Mouse (Mus musculus) embryonic facial prominence, embryonic 15.5 days (tissue): ENCODE measurements around the gene Ptk6. TPM values are rescaled to one million over a fixed set of nuclear protein-coding genes. Genes with fewer than 3 reads are reported as not detected.

Experiments used
- ATAC-seq: fragments of 200-750 bp; cut with Nextera tagmentation; 2 replicates; pipeline ENCODE4 v1.8.0; 2017; ENCODE audit warnings: low read depth, moderate TSS enrichment; ENCODE audit not compliant: insufficient number of reproducible peaks, low FRiP score, low TSS enrichment
- H3K27ac ChIP-seq: fragments of 300-500 bp; sonication (generic); replicated peaks from 2 replicates; pipeline ENCODE4 v1.5.1; 2015; ENCODE audit warnings: mild to moderate bottlenecking, inconsistent platforms
- H3K27me3 ChIP-seq: fragments of 300-500 bp; sonication (generic); 2 replicates; pipeline ENCODE4 v1.6.1; 2015; ENCODE audit warnings: inconsistent platforms
- H3K36me3 ChIP-seq: fragments of 300-500 bp; sonication (generic); 2 replicates; pipeline ENCODE4 v1.6.1; 2015; ENCODE audit warnings: mild to moderate bottlenecking, inconsistent platforms
- H3K4me1 ChIP-seq: fragments of 300-500 bp; sonication (generic); 2 replicates; pipeline ENCODE4 v1.6.1; 2015; ENCODE audit warnings: inconsistent platforms
- H3K4me2 ChIP-seq: fragments of 300-500 bp; sonication (generic); replicated peaks from 2 replicates; pipeline ENCODE4 v1.6.1; 2015; ENCODE audit warnings: mild to moderate bottlenecking, inconsistent platforms
- H3K4me3 ChIP-seq: fragments of 300-500 bp; sonication (generic); replicated peaks from 2 replicates; pipeline ENCODE4 v1.5.1; 2015; ENCODE audit warnings: mild to moderate bottlenecking, inconsistent platforms
- H3K9ac ChIP-seq: fragments of 300-500 bp; sonication (generic); 2 replicates; pipeline ENCODE4 v1.6.1; 2015; ENCODE audit warnings: inconsistent platforms
- H3K9me3 ChIP-seq: fragments of 300-500 bp; sonication (generic); replicated peaks from 2 replicates; pipeline ENCODE4 v1.6.1; 2016; ENCODE audit warnings: inconsistent platforms
- WGBS: fragments of 180-500 bp; shearing (Covaris S2); methylation state at CpG from one replicate; pipeline ENCODE4 v1.1.7; 2015; 5-methylcytosine and 5-hydroxymethylcytosine counted together
- polyA plus RNA-seq: library from polyadenylated mRNA; unstranded; fragments of >200 nt; fragmentation: Nextera tagmentation; extraction: Ambion mirVana; gene quantifications from 2 replicates; pipeline ENCODE4 v1.2.1, GENCODE M21; 2015

Ptk6 gene
- polyA plus RNA-seq, 1 experiment from 2014 or later = 1.5 TPM

- Histone ChIP-seq H3K27me3 (peaks cover 78% of the 10 kb centered on the region), H3K4me1 (peaks cover 12% of the 10 kb centered on the region), H3K9ac (no peak overlapping the region), H3K4me3 (no peak overlapping the region), H3K36me3 (no peaks in the 10 kb centered on the region), H3K9me3 (no peaks in the 10 kb centered on the region), H3K4me2 (no peak overlapping the region), H3K27ac (no peak overlapping the region)
- 89% methylated on average over 17 of the region's 17 CpGs for WGBS
- no peak for ATAC-seq
These were observed 49.9 kb downstream of the Ptk6 start for GRCm38 (mm10) chr2:181152701-181153100.

GRCm38 (mm10) chr2:181150281-181150680 is 52.3 kb downstream of the Ptk6 start:
- no peak overlapping the region for H3K4me2 ChIP-seq
- H3K9ac ChIP-seq = no peak overlapping the region
- no peak overlapping the region for H3K4me3 ChIP-seq
- peaks cover 76% of the 10 kb centered on the region for H3K27me3 ChIP-seq
- H3K27ac ChIP-seq = no peak overlapping the region
- ATAC-seq = no peak
- 72% methylated on average over 6 of the region's 6 CpGs for WGBS
- no peaks in the 10 kb centered on the region for H3K36me3 ChIP-seq
- H3K9me3 ChIP-seq = no peaks in the 10 kb centered on the region
- peaks cover 12% of the 10 kb centered on the region for H3K4me1 ChIP-seq

GRCm38 (mm10) chr2:181148318-181148955 is 54.2 kb downstream of the Ptk6 start:
- no peak overlapping the region for H3K9ac ChIP-seq
- ATAC-seq = no peak
- H3K36me3 ChIP-seq = no peaks in the 10 kb centered on the region
- no peaks in the 10 kb centered on the region for H3K9me3 ChIP-seq
- peak overlapping the region; percentile 46 for H3K4me3 ChIP-seq
- H3K27ac ChIP-seq = no peak overlapping the region
- H3K4me1 ChIP-seq = peaks cover 12% of the 10 kb centered on the region
- peak overlapping the region; percentile 92 for H3K4me2 ChIP-seq
- 18% methylated on average over 30 of the region's 31 CpGs for WGBS
- H3K27me3 ChIP-seq = peaks cover 68% of the 10 kb centered on the region

- H3K27me3 ChIP-seq = peaks cover 65% of the 10 kb centered on the region
- H3K9me3 ChIP-seq = no peaks in the 10 kb centered on the region
- no peaks in the 10 kb centered on the region for H3K36me3 ChIP-seq
- H3K4me3 ChIP-seq = peak overlapping the region; percentile 46
- no peak overlapping the region for H3K9ac ChIP-seq
- H3K27ac ChIP-seq = no peak overlapping the region
- H3K4me2 ChIP-seq = peak overlapping the region; percentile 92
- peaks cover 12% of the 10 kb centered on the region for H3K4me1 ChIP-seq
- 1% methylated on average over 57 of the region's 61 CpGs for WGBS
- no peak for ATAC-seq
These were observed 54.9 kb downstream of the Ptk6 start for GRCm38 (mm10) chr2:181147546-181148317.

- H3K9ac ChIP-seq = no peak overlapping the region
- no peaks in the 10 kb centered on the region for H3K36me3 ChIP-seq
- H3K9me3 ChIP-seq = no peaks in the 10 kb centered on the region
- H3K27ac ChIP-seq = no peak overlapping the region
- H3K4me2 ChIP-seq = peak overlapping the region; percentile 92
- WGBS = 49% methylated on average over 4 of the region's 4 CpGs
- no peak for ATAC-seq
- peaks cover 62% of the 10 kb centered on the region for H3K27me3 ChIP-seq
- peak overlapping the region; percentile 46; the same call in 1 of the 2 replicates for H3K4me3 ChIP-seq
- H3K4me1 ChIP-seq = peaks cover 12% of the 10 kb centered on the region
These were observed 55.5 kb downstream of the Ptk6 start for GRCm38 (mm10) chr2:181146976-181147545.

- no peak overlapping the region for H3K4me2 ChIP-seq
- no peak overlapping the region for H3K4me3 ChIP-seq
- no peaks in the 10 kb centered on the region for H3K36me3 ChIP-seq
- ATAC-seq = no peak
- no peak overlapping the region for H3K9ac ChIP-seq
- WGBS = 72% methylated on average over 2 of the region's 2 CpGs
- no peak overlapping the region for H3K27ac ChIP-seq
- peaks cover 12% of the 10 kb centered on the region for H3K4me1 ChIP-seq
- peaks cover 47% of the 10 kb centered on the region for H3K27me3 ChIP-seq
- no peaks in the 10 kb centered on the region for H3K9me3 ChIP-seq
These were observed 57.9 kb downstream of the Ptk6 start for GRCm38 (mm10) chr2:181144675-181145074.

Other genes with a start within 250 kb of the Ptk6 start
- 12.9 and 17.6 TPM in 2 replicates for gene Nkain4, start 248.1 kb downstream of the Ptk6 start, polyA plus RNA-seq
- 135 and 144 TPM in 2 replicates for gene Arfgap1, start 235.6 kb downstream of the Ptk6 start, polyA plus RNA-seq
- gene Col20a1, start 216.3 kb downstream of the Ptk6 start, polyA plus RNA-seq = 3.3 and 3.5 TPM in 2 replicates
- gene Chrna4, start 159.2 kb downstream of the Ptk6 start, polyA plus RNA-seq = 3.4 and 3.5 TPM in 2 replicates
- 0.39 and 0.42 TPM in 2 replicates for gene Kcnq2, start 67.5 kb downstream of the Ptk6 start, polyA plus RNA-seq
- 0.21 and 0.25 TPM in 2 replicates for gene Eef1a2, start 45.8 kb downstream of the Ptk6 start, polyA plus RNA-seq
- gene Ppdpf, start 15.5 kb downstream of the Ptk6 start, polyA plus RNA-seq = 268 and 282 TPM in 2 replicates
- 0.64 and 0.76 TPM in 2 replicates for gene Srms, start 10.4 kb upstream of the Ptk6 start, polyA plus RNA-seq
- gene Fndc11, start 17.2 kb upstream of the Ptk6 start, polyA plus RNA-seq = 0.20 and 0.23 TPM in 2 replicates
- 0.99 and 1.1 TPM in 2 replicates for gene Helz2, start 39.2 kb upstream of the Ptk6 start, polyA plus RNA-seq
- gene Gmeb2, start 85.2 kb upstream of the Ptk6 start, polyA plus RNA-seq = 14.7 and 14.8 TPM in 2 replicates
- 16.2 and 24.7 TPM in 2 replicates for gene Stmn3, start 111.7 kb upstream of the Ptk6 start, polyA plus RNA-seq
- gene Rtel1, start 117.0 kb upstream of the Ptk6 start, polyA plus RNA-seq = 35.5 and 40.8 TPM in 2 replicates
- gene Zgpat, start 162.1 kb upstream of the Ptk6 start, polyA plus RNA-seq = 43.2 and 44.3 TPM in 2 replicates
- gene Arfrp1, start 162.6 kb upstream of the Ptk6 start, polyA plus RNA-seq = 65.2 and 65.3 TPM in 2 replicates
- 23.6 and 24.7 TPM in 2 replicates for gene Lime1, start 177.3 kb upstream of the Ptk6 start, polyA plus RNA-seq